Mouse (Mus musculus) cortical plate, adult 2 months (tissue): ENCODE results near the gene Dnajc13. TPM values are rescaled to one million over a fixed set of nuclear protein-coding genes. Genes with fewer than 3 reads are reported as not detected.

Experiments used
- H3K27ac ChIP-seq: fragments of 200-500 bp; 2 replicates; pipeline ENCODE4 v1.5.1; 2012; ENCODE audit warnings: low read length, control low read depth, inconsistent platforms; ENCODE audit not compliant: insufficient read depth
- H3K4me1 ChIP-seq: fragments of 200-500 bp; 2 replicates; pipeline ENCODE4 v1.6.1; 2011; ENCODE audit warnings: low read length; ENCODE audit not compliant: control insufficient read depth, insufficient read depth
- H3K4me3 ChIP-seq: fragments of 200-500 bp; 2 replicates; pipeline ENCODE4 v1.5.1; 2011; ENCODE audit warnings: mild to moderate bottlenecking, low read length, control low read depth; ENCODE audit not compliant: insufficient read depth
- CTCF ChIP-seq: fragments of 200-500 bp; IDR thresholded peaks from 2 replicates; pipeline ENCODE4 v1.5.1; 2011; ENCODE audit warnings: mild to moderate bottlenecking, control low read depth, low read length; ENCODE audit not compliant: insufficient read depth; ENCODE audit errors: extremely low read depth
- POLR2A ChIP-seq: fragments of 200-500 bp; IDR thresholded peaks from 2 replicates; pipeline ENCODE4 v1.6.1; 2011; ENCODE audit warnings: mild to moderate bottlenecking, low read length, control low read depth; ENCODE audit not compliant: insufficient read depth; ENCODE audit errors: extremely low read depth
- polyA plus RNA-seq: library from polyadenylated mRNA; depleted of rRNA; stranded (reverse); fragments of >200 nt; gene quantifications from 2 replicates; pipeline ENCODE4 v1.2.3, GENCODE M21; 2012

Dnajc13 gene
- polyA plus RNA-seq, 1 experiment: 62.9 TPM

DNA sequence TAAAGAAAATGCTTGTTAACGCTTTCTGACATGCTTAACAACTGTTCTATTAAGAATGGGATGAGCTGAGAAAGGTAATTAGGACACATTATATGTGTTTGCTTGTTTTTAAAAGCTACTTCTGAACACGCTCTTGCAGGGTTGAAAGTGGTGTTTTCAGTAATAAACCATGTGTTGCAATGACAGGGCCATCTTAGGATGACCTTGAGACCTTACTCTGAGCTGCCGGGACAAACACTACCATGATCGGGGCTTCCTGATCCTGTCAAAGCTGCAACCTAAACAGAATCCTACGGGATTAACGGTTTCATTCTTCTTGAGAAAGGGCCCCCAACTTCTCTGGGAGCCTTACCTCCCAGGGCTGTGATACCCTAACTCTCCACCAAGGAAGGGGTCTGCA lies 91.1 kb downstream of the Dnajc13 start:
- Histone ChIP-seq H3K4me3 (no peak overlapping the region), H3K27ac (no peak overlapping the region), H3K4me1 (no peaks in the 10 kb centered on the region)
- no peak for TF ChIP-seq CTCF
- no peak for TF ChIP-seq POLR2A

DNA sequence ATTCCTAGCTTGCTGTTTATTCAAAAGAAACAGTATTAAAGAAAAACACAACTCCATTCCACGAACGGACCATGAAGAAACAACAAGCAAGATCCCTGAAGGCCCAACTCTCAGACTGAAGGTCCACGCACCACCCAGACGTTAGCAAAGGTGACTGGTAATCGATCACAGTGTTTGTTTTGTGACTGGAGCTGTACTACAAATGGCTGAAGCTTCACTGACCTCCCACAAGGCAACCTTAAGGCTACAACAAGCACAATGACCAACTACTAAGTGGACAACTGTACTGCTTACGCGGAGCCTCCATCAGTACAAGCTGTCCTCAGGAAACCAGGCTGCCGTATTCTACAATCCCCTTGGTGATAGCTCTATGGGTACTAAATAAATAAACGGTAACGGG lies 92.7 kb downstream of the Dnajc13 start:
- TF ChIP-seq CTCF: no peak
- no peak for TF ChIP-seq POLR2A
- no peaks in the 10 kb centered on the region for H3K4me1 ChIP-seq
- H3K27ac ChIP-seq: no peak overlapping the region
- no peak overlapping the region for H3K4me3 ChIP-seq

DNA sequence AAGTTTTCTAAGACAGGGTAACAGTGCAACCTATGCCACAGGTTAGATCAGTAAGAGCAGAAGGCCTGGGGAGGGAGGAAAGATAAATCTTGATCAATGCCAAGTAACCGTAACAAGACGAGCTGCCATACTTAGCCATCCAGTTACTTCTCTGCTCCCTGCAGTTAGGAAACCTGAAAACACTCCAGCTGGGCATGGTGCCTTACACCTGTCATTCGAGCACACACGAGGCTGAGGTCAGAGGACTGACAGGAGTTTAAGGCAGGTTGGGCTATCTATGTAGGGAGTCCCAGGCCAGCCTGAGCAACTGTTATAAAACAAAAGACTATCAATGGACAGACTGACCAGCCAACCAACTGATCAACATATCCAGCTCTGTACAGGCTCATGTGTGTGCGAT lies 96.8 kb downstream of the Dnajc13 start:
- TF ChIP-seq POLR2A: no peak
- TF ChIP-seq CTCF: no peak
- H3K27ac ChIP-seq: no peak overlapping the region
- H3K4me1 ChIP-seq: no peaks in the 10 kb centered on the region
- H3K4me3 ChIP-seq: no peak overlapping the region

DNA sequence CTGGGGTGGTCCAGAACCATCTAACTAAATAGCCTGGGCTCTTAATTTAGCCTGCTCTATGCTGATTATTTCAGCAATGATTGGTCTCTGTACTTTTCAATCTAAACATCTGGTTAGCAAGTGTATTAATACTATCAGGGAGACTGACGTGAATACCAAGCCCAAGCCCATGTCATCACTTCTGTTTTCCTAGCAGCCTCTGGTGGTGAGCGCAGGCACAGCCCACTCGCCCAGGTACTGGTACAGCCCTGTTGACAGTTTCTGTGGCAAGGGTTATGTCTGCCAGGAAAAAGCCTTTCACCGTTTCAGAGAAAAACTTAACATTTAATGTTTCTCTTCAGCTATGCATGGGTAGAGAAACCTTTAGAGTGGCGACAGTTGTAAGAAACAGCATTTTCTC lies 98.5 kb downstream of the Dnajc13 start:
- Histone ChIP-seq H3K4me1 (no peaks in the 10 kb centered on the region), H3K27ac (no peak overlapping the region), H3K4me3 (no peak overlapping the region)
- TF ChIP-seq POLR2A (no peak), CTCF (no peak)

DNA sequence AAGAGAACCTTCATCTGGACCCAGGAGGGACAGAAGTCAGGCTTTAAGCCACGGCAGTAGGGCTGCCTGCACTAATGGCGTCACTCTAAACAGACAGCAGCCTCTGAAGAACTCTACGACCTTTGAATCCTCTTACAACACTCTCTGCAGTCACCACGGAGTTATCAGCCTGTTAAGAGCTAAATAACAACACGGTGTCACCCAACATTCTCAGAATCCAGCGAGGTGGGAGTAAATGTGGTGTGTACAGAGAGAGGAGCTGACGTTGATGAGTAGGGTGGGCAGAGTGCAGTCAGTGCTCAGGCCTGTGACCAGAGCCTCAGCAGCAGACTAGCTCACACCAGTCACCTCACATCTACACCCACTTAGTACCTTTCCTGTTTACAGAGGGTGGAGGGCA lies 101.6 kb downstream of the Dnajc13 start:
- TF ChIP-seq CTCF: no peak
- TF ChIP-seq POLR2A: no peak
- Histone ChIP-seq H3K4me3 (no peak overlapping the region), H3K27ac (no peak overlapping the region), H3K4me1 (no peaks in the 10 kb centered on the region)

DNA sequence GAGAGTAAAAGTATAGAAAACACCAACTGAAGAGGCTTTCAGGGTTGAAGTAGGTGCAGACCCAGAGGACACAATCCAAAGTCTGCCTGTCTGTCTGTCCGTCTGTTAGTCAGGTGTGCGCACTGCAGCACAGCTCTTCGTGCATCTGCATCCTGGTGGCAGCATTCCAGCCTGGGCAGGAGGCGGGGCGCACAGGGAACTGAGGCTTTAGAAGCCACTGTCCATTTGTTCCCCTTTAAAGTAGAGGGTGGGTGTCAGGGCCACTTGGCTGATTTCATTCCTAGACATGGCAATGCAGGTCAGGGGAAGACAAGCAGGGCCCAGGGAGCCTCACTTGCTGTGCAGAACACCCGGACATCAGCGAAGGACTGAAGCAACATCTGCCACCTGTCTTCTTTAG lies 105.4 kb downstream of the Dnajc13 start:
- TF ChIP-seq CTCF (no peak), POLR2A (no peak)
- H3K4me1 ChIP-seq: no peaks in the 10 kb centered on the region
- H3K4me3 ChIP-seq: no peak overlapping the region
- H3K27ac ChIP-seq: no peak overlapping the region

DNA sequence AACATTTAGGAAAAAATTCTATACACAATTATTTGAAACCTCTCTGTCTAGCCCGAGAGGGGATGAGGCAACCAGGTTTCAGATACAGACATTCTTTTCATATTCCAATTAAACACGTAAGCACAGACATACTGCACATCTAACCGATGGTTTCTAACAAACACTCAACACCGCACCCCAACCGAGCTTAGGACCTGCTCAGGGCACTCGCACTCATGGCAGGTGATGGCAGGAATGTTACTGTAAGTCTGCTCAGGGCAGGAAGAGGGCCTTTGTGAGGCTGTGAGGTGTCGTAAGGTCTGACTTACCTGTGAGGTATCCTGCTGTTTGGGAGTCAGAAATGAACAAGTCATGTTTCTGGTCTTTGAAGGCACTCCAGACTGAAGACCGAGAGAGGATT lies 106.2 kb downstream of the Dnajc13 start:
- no peak overlapping the region for H3K27ac ChIP-seq
- no peaks in the 10 kb centered on the region for H3K4me1 ChIP-seq
- TF ChIP-seq POLR2A (no peak), CTCF (no peak)
- H3K4me3 ChIP-seq: no peak overlapping the region

DNA sequence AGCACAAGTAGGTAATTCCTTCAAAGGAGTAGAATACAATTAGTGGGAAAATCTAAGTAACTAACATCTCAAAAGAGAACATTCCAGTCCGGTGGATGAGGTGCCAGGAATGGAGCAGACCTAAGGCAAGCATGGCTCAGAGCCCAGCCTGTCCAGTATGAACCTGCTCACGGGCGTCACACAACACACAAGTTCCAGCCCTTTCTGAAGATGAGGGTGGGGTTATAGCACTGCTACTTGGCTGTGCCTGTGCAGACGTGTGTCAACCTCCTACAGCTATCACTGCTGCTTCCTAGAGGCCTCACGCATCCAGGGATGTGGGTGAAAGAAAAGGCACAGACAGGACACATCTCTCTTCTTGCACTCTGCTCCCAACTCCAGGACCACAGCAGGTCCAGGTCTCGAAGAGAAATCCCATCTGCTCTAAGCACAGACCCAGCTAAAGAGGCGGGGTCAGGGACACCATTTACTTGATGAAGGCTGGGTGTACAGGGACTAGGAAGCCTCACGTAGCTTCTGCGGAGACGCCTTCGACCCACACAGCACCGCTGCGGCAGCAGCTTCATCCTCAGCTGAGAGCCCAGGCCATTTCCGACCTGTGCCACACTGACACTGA lies 107.5 kb downstream of the Dnajc13 start:
- H3K4me1 ChIP-seq: no peaks in the 10 kb centered on the region
- H3K27ac ChIP-seq: no peak overlapping the region
- no peak for TF ChIP-seq POLR2A
- H3K4me3 ChIP-seq: no peak overlapping the region

DNA sequence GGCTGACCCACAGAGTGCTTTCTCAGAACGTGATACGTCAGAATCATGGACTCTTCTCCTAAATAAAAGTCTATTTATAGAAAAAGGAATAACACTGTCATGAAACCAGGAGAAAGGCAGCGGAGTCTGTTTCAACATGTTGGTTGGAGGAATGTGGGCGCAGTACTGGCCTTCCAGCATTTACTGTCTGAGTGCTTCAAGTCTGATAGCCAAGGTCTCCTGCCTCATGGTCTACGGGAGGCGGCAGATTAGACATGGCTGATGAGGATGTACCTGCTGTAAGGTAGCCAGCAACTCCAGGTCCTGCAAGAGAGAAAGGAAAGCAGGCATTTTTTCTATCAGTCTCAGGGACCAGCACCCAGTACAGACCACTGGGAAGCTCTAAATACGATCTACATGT lies 110.6 kb downstream of the Dnajc13 start:
- TF ChIP-seq CTCF: no peak
- no peak for TF ChIP-seq POLR2A
- H3K4me1 ChIP-seq: no peaks in the 10 kb centered on the region
- H3K27ac ChIP-seq: no peak overlapping the region
- no peak overlapping the region for H3K4me3 ChIP-seq

DNA sequence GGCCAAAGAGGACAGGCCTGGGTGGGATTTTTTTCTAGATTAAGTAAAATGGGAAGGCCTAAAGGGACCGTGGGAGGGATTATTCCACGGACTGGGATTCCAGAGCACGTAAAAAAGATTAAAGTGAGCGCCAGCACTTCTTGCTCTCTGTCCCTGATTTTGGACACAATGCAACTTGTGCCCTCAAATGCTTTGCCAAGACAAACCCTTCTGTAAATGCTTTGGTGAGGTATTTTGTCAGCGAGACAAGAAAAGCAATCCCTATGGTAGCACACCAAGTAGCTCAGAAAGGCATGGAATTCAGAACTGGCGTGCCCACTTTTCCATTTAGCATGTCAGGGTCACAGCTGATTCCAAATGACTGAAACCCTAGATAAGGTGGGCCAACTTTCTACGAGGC lies 113.8 kb downstream of the Dnajc13 start:
- Histone ChIP-seq H3K27ac (no peak overlapping the region), H3K4me1 (no peaks in the 10 kb centered on the region), H3K4me3 (no peak overlapping the region)
- TF ChIP-seq CTCF (no peak), POLR2A (no peak)
